Mouse (Mus musculus) heart, postnatal 0 days (tissue): ENCODE results near the gene Pola1. TPM values are rescaled to one million over a fixed set of nuclear protein-coding genes. Genes with fewer than 3 reads are reported as not detected.

Experiments used
- ATAC-seq: fragments of 200-750 bp; cut with Nextera tagmentation; 2 replicates; pipeline ENCODE4 v1.8.0; 2017; ENCODE audit warnings: low read depth, moderate number of reproducible peaks, moderate library complexity; ENCODE audit not compliant: insufficient read depth
- DNase-seq: peaks from one replicate; pipeline ENCODE4 v3.0.0-alpha.2; 2016; ENCODE audit warnings: low spot score
- H3K27ac ChIP-seq: fragments of 300-500 bp; sonication (generic); 2 replicates; pipeline ENCODE4 v1.5.1; 2014; ENCODE audit warnings: low read depth, mild to moderate bottlenecking
- H3K27me3 ChIP-seq: fragments of 300-500 bp; sonication (generic); 2 replicates; pipeline ENCODE4 v1.6.1; 2014; ENCODE audit warnings: low read length, mixed read lengths; ENCODE audit not compliant: control insufficient read depth, insufficient read depth
- H3K36me3 ChIP-seq: fragments of 300-500 bp; sonication (generic); replicated peaks from 2 replicates; pipeline ENCODE4 v1.6.1; 2014; ENCODE audit warnings: low read length, mixed read lengths; ENCODE audit not compliant: control insufficient read depth, insufficient read depth
- H3K4me1 ChIP-seq: fragments of 300-500 bp; sonication (generic); 2 replicates; pipeline ENCODE4 v1.6.1; 2014; ENCODE audit warnings: antibody characterized with exemption; ENCODE audit not compliant: control insufficient read depth, insufficient read depth
- H3K4me2 ChIP-seq: fragments of 300-500 bp; sonication (generic); 2 replicates; pipeline ENCODE4 v1.6.1; 2014; ENCODE audit warnings: low read depth, mild to moderate bottlenecking, low read length, moderate library complexity
- H3K4me3 ChIP-seq: fragments of 300-500 bp; sonication (generic); 2 replicates; pipeline ENCODE4 v1.5.1; 2014; ENCODE audit warnings: low read depth, low read length
- H3K9ac ChIP-seq: fragments of 300-500 bp; sonication (generic); replicated peaks from 2 replicates; pipeline ENCODE4 v1.6.1; 2014; ENCODE audit warnings: low read depth, low read length, mixed read lengths
- H3K9me3 ChIP-seq: fragments of 300-500 bp; sonication (generic); replicated peaks from 2 replicates; pipeline ENCODE4 v1.6.1; 2016; ENCODE audit warnings: low read length; ENCODE audit not compliant: control insufficient read depth
- CTCF ChIP-seq: IDR thresholded peaks from 2 replicates; pipeline ENCODE4 v1.5.1; 2016; ENCODE audit warnings: antibody characterized with exemption, control low read depth, low read depth
- EP300 ChIP-seq: IDR thresholded peaks from 2 replicates; pipeline ENCODE4 v1.6.1; 2016; ENCODE audit warnings: antibody characterized with exemption, low read depth
- WGBS: fragments of 180-500 bp; shearing (Covaris S2); extraction: QIAGEN DNeasy Blood & Tissue Kit; methylation state at CpG from one replicate; pipeline ENCODE4 v1.1.7; 2014; 5-methylcytosine and 5-hydroxymethylcytosine counted together
- polyA plus RNA-seq: library from polyadenylated mRNA; unstranded; fragments of >200 nt; fragmentation: Nextera tagmentation; extraction: Ambion mirVana; gene quantifications from 2 replicates; pipeline ENCODE4 v1.2.1, GENCODE M21; 2015
- total RNA-seq: library from RNA; depleted of rRNA; stranded (reverse); fragments of >200 nt; gene quantifications from 2 replicates; pipeline ENCODE4 v1.2.3, GENCODE M21; 2014; ENCODE audit warnings: low replicate concordance

Pola1 gene
- total and polyA plus RNA-seq, 2 experiments from 2014 or later = 2.5 to 4.7 TPM

GRCm38 (mm10) chrX:93299046-93299626 is 332.8 kb downstream of the Pola1 start:
- no peak overlapping the region for H3K27ac ChIP-seq
- no peaks in the 10 kb centered on the region for H3K36me3 ChIP-seq
- WGBS = 12% methylated on average over 39 of the region's 43 CpGs
- DNase-seq (no peak), ATAC-seq (no peak)
- no peak for TF ChIP-seq CTCF
- no peak for TF ChIP-seq EP300
- H3K27me3 ChIP-seq = peaks cover 84% of the 10 kb centered on the region
- no peak overlapping the region for H3K9ac ChIP-seq
- no peaks in the 10 kb centered on the region for H3K4me1 ChIP-seq
- no peaks in the 10 kb centered on the region for H3K9me3 ChIP-seq
- H3K4me3 ChIP-seq = peak overlapping the region; percentile 31
- H3K4me2 ChIP-seq = peak overlapping the region; percentile 63

GRCm38 (mm10) chrX:93297001-93297441 is 334.9 kb downstream of the Pola1 start:
- H3K9ac ChIP-seq = no peak overlapping the region
- 20% methylated on average over 38 of the region's 40 CpGs for WGBS
- DNase-seq = no peak
- no peaks in the 10 kb centered on the region for H3K36me3 ChIP-seq
- H3K27ac ChIP-seq = no peak overlapping the region
- no peaks in the 10 kb centered on the region for H3K4me1 ChIP-seq
- H3K4me2 ChIP-seq = peak overlapping the region; percentile 54
- H3K27me3 ChIP-seq = peaks cover 93% of the 10 kb centered on the region
- no peak for ATAC-seq
- no peaks in the 10 kb centered on the region for H3K9me3 ChIP-seq
- peak overlapping the region; percentile 35 for H3K4me3 ChIP-seq
- TF ChIP-seq CTCF = no peak
- no peak for TF ChIP-seq EP300

- WGBS = 17% methylated on average over 5 of the region's 5 CpGs
- no peak for DNase-seq
- no peaks in the 10 kb centered on the region for H3K36me3 ChIP-seq
- TF ChIP-seq CTCF = no peak
- no peak for TF ChIP-seq EP300
- no peaks in the 10 kb centered on the region for H3K4me1 ChIP-seq
- H3K4me3 ChIP-seq = no peak overlapping the region
- ATAC-seq = no peak
- H3K27ac ChIP-seq = no peak overlapping the region
- peaks cover 92% of the 10 kb centered on the region for H3K27me3 ChIP-seq
- H3K9me3 ChIP-seq = no peaks in the 10 kb centered on the region
- no peak overlapping the region for H3K4me2 ChIP-seq
- no peak overlapping the region for H3K9ac ChIP-seq
Observed at GRCm38 (mm10) chrX:93295819-93296218, 336.1 kb downstream of the Pola1 start.

- Histone ChIP-seq H3K4me1 (no peaks in the 10 kb centered on the region), H3K4me2 (no peak overlapping the region), H3K36me3 (no peaks in the 10 kb centered on the region), H3K27me3 (peaks cover 90% of the 10 kb centered on the region), H3K9ac (no peak overlapping the region), H3K4me3 (no peak overlapping the region), H3K27ac (no peak overlapping the region), H3K9me3 (no peaks in the 10 kb centered on the region)
- ATAC-seq (no peak), DNase-seq (no peak)
- TF ChIP-seq CTCF = no peak
- no peak for TF ChIP-seq EP300
- WGBS = 12% methylated on average over 20 of the region's 25 CpGs
Observed at GRCm38 (mm10) chrX:93294736-93295490, 337.0 kb downstream of the Pola1 start.

- Histone ChIP-seq H3K27me3 (peaks cover 89% of the 10 kb centered on the region), H3K4me3 (no peak overlapping the region), H3K4me1 (no peaks in the 10 kb centered on the region), H3K27ac (no peak overlapping the region), H3K9me3 (no peaks in the 10 kb centered on the region), H3K36me3 (no peaks in the 10 kb centered on the region), H3K9ac (no peak overlapping the region), H3K4me2 (no peak overlapping the region)
- WGBS = 18% methylated on average over 6 of the region's 6 CpGs
- DNase-seq = no peak
- no peak for ATAC-seq
- TF ChIP-seq EP300 (no peak), CTCF (no peak)
Observed at GRCm38 (mm10) chrX:93292031-93292430, 339.9 kb downstream of the Pola1 start.
